Mouse (Mus musculus) MEL (cell line): ENCODE data around the gene Rhoa. TPM values are rescaled to one million over a fixed set of nuclear protein-coding genes. Genes with fewer than 3 reads are reported as not detected.
A peak's percentile ranks its signal among the peaks of the same experiment; 100 is the strongest.
"Not testable (repeated sequence)": the region's sequence is repeated elsewhere in the genome, so short reads cannot be mapped to it uniquely, and the experiment has no call there.

ENCODE experiments used
- DNase-seq: peaks from one replicate; pipeline ENCODE4 v3.0.0; 2011; ENCODE audit warnings: low read depth, low spot score
- H3K27ac ChIP-seq: 2 replicates; pipeline ENCODE4 v1.5.1; 2012; ENCODE audit warnings: low read depth, mild to moderate bottlenecking, control low read depth, low read length, moderate library complexity; ENCODE audit not compliant: control insufficient read depth
- H3K27me3 ChIP-seq, 2 experiments: fragments of 150-350 bp in 1 of 2; sonication (generic) in 1 of 2; 2 replicates each; pipeline ENCODE4 v1.6.1; 2012; ENCODE audit warnings: low read length in 2 of 2, mild to moderate bottlenecking in 2 of 2, improper control_type of control experiment in 1 of 2, moderate library complexity in 1 of 2; ENCODE audit not compliant: insufficient read depth in 2 of 2, control insufficient read depth in 1 of 2
- H3K36me3 ChIP-seq, 2 experiments: 2 replicates each; pipeline ENCODE4 v1.6.1; 2012 to 2014; ENCODE audit warnings: low read length in 2 of 2, improper control_type of control experiment in 1 of 2, inconsistent platforms in 1 of 2, mild to moderate bottlenecking in 1 of 2; ENCODE audit not compliant: insufficient read depth in 2 of 2, control insufficient read depth in 1 of 2
- H3K4me1 ChIP-seq, 2 experiments: fragments of 150-350 bp in 1 of 2; sonication (generic) in 1 of 2; 2 replicates each; pipeline ENCODE4 v1.6.1; 2012; ENCODE audit warnings: low read length in 2 of 2, improper control_type of control experiment in 1 of 2, mild to moderate bottlenecking in 1 of 2; ENCODE audit not compliant: insufficient read depth in 2 of 2, control insufficient read depth in 1 of 2
- H3K4me3 ChIP-seq, 2 experiments: fragments of 150-350 bp in 1 of 2; sonication (generic) in 1 of 2; 2 replicates each; pipeline ENCODE4 v1.5.1; 2012; ENCODE audit warnings: low read depth in 2 of 2, low read length in 2 of 2, mild to moderate bottlenecking in 2 of 2, moderate library complexity in 2 of 2, control low read depth in 1 of 2, improper control_type of control experiment in 1 of 2; ENCODE audit not compliant: control insufficient read depth in 1 of 2, insufficient read depth in 1 of 2
- H3K79me2 ChIP-seq: 2 replicates; pipeline ENCODE4 v1.6.1; 2012; ENCODE audit warnings: mild to moderate bottlenecking, low read length, moderate library complexity; ENCODE audit not compliant: control insufficient read depth, poor library complexity, insufficient read depth
- H3K9ac ChIP-seq: 2 replicates; pipeline ENCODE4 v1.6.1; 2012; ENCODE audit warnings: low read depth, mild to moderate bottlenecking, control low read depth, low read length, moderate library complexity; ENCODE audit not compliant: control insufficient read depth, poor library complexity, severe bottlenecking
- H3K9me3 ChIP-seq: fragments of 150-350 bp; sonication (generic); replicated peaks from 2 replicates; pipeline ENCODE4 v1.6.1; 2012; ENCODE audit warnings: mild to moderate bottlenecking, low read length, improper control_type of control experiment, moderate library complexity; ENCODE audit not compliant: insufficient read depth
- BHLHE40 ChIP-seq: IDR thresholded peaks from 2 replicates; pipeline ENCODE4 v1.6.1; 2012; ENCODE audit warnings: low read depth, mild to moderate bottlenecking, inconsistent platforms, low read length, improper control_type of control experiment, borderline replicate concordance
- CHD2 ChIP-seq: IDR thresholded peaks from 2 replicates; pipeline ENCODE4 v1.6.1; 2011; ENCODE audit warnings: low read length, improper control_type of control experiment
- CTCF ChIP-seq, 3 experiments: IDR thresholded peaks in 2 of 3; conservative IDR thresholded peaks in 1 of 3; 2 replicates each; pipeline ENCODE4 v1.5.1; 2011 to 2012; ENCODE audit warnings: low read length in 3 of 3, low read depth in 2 of 3, mild to moderate bottlenecking in 2 of 3, improper control_type of control experiment in 1 of 3, inconsistent platforms in 1 of 3, mixed read lengths in 1 of 3, moderate library complexity in 1 of 3; ENCODE audit not compliant: control insufficient read depth in 1 of 3, insufficient read depth in 1 of 3, poor library complexity in 1 of 3, severe bottlenecking in 1 of 3
- E2F4 ChIP-seq: IDR thresholded peaks from 2 replicates; pipeline ENCODE4 v1.6.1; 2011; ENCODE audit warnings: low read depth, low read length, improper control_type of control experiment, borderline replicate concordance
- EP300 ChIP-seq, 2 experiments: IDR thresholded peaks; 2 replicates each; pipeline ENCODE4 v1.6.1; 2011; ENCODE audit warnings: improper control_type of control experiment in 2 of 2, low read length in 2 of 2, low read depth in 1 of 2, mild to moderate bottlenecking in 1 of 2
- ETS1 ChIP-seq: IDR thresholded peaks from 2 replicates; pipeline ENCODE4 v1.6.1; 2012; ENCODE audit warnings: low read depth, mild to moderate bottlenecking, inconsistent platforms, low read length, improper control_type of control experiment, moderate library complexity
- GATA1 ChIP-seq: IDR thresholded peaks from 2 replicates; pipeline ENCODE4 v1.6.1; 2011; ENCODE audit warnings: low read depth, low read length, improper control_type of control experiment
- HCFC1 ChIP-seq: IDR thresholded peaks from 2 replicates; pipeline ENCODE4 v1.6.1; 2012; ENCODE audit warnings: low read depth, mild to moderate bottlenecking, inconsistent platforms, low read length, improper control_type of control experiment, moderate library complexity
- MEF2A ChIP-seq: IDR thresholded peaks from 2 replicates; pipeline ENCODE4 v1.6.1; 2014; ENCODE audit warnings: low read depth, mild to moderate bottlenecking, inconsistent platforms, low read length, improper control_type of control experiment; ENCODE audit not compliant: poor library complexity, insufficient replicate concordance, severe bottlenecking; ENCODE audit errors: extremely low read depth
- NRF1 ChIP-seq: IDR thresholded peaks from 2 replicates; pipeline ENCODE4 v1.6.1; 2014; ENCODE audit warnings: low read depth, mild to moderate bottlenecking, inconsistent platforms, low read length, improper control_type of control experiment, moderate library complexity; ENCODE audit not compliant: poor library complexity, insufficient read depth, severe bottlenecking
- POLR2A ChIP-seq, 2 experiments: IDR thresholded peaks; 2 replicates each; pipeline ENCODE4 v1.6.1; 2011 to 2012; ENCODE audit warnings: low read length in 2 of 2, mild to moderate bottlenecking in 2 of 2, control low read depth in 1 of 2, improper control_type of control experiment in 1 of 2, low read depth in 1 of 2, moderate library complexity in 1 of 2; ENCODE audit not compliant: control insufficient read depth in 1 of 2, insufficient read depth in 1 of 2, poor library complexity in 1 of 2
- POLR2AphosphoS2 ChIP-seq: IDR thresholded peaks from 2 replicates; pipeline ENCODE4 v1.6.1; 2011; ENCODE audit warnings: low read length, improper control_type of control experiment
- RCOR1 ChIP-seq: IDR thresholded peaks from 2 replicates; pipeline ENCODE4 v1.6.1; 2012; ENCODE audit warnings: low read depth, mild to moderate bottlenecking, inconsistent platforms, low read length, improper control_type of control experiment
- SMC3 ChIP-seq: IDR thresholded peaks from 2 replicates; pipeline ENCODE4 v1.6.1; 2011; ENCODE audit warnings: low read depth, low read length, improper control_type of control experiment
- TAL1 ChIP-seq: IDR thresholded peaks from 2 replicates; pipeline ENCODE4 v1.6.1; 2012; ENCODE audit warnings: mild to moderate bottlenecking, inconsistent platforms, low read length, moderate library complexity, mixed read lengths
- TCF12 ChIP-seq: IDR thresholded peaks from 2 replicates; pipeline ENCODE4 v1.6.1; 2014; ENCODE audit warnings: low read depth, mild to moderate bottlenecking, inconsistent platforms, low read length, improper control_type of control experiment, moderate library complexity
- USF2 ChIP-seq, 2 experiments: IDR thresholded peaks; 2 replicates each; pipeline ENCODE4 v1.6.1; 2011 to 2012; ENCODE audit warnings: improper control_type of control experiment in 2 of 2, low read length in 2 of 2, borderline replicate concordance in 1 of 2, inconsistent platforms in 1 of 2, low read depth in 1 of 2, mild to moderate bottlenecking in 1 of 2; ENCODE audit not compliant: insufficient read depth in 1 of 2
- ZC3H11A ChIP-seq: IDR thresholded peaks from 2 replicates; pipeline ENCODE4 v1.6.1; 2012; ENCODE audit warnings: low read depth, mild to moderate bottlenecking, inconsistent platforms, low read length, improper control_type of control experiment
- ZKSCAN1 ChIP-seq: IDR thresholded peaks from 2 replicates; pipeline ENCODE4 v1.6.1; 2012; ENCODE audit warnings: low read depth, mild to moderate bottlenecking, inconsistent platforms, low read length, improper control_type of control experiment, moderate library complexity
- ZMIZ1 ChIP-seq: IDR thresholded peaks from 2 replicates; pipeline ENCODE4 v1.6.1; 2012; ENCODE audit warnings: low read depth, mild to moderate bottlenecking, inconsistent platforms, low read length, improper control_type of control experiment, moderate library complexity
- polyA plus RNA-seq, 2 experiments: library from polyadenylated mRNA; stranded (reverse) in 1 of 2; unstranded in 1 of 2; fragments of >175 nt in 1 of 2; fragments of >200 nt in 1 of 2; gene quantifications; 2 replicates each; pipeline versions ENCODE4 v1.2.1 to v1.2.4; 2012; ENCODE audit warnings: low replicate concordance in 2 of 2, low read depth in 1 of 2; ENCODE audit not compliant: insufficient read length in 2 of 2, insufficient read depth in 1 of 2, missing spikeins in 1 of 2
- total RNA-seq: library from RNA; depleted of rRNA; stranded (reverse); fragments of 300-350 nt; gene quantifications from 2 replicates; pipeline ENCODE4 v1.2.3, GENCODE M21; 2012

The Rhoa gene
- total and polyA plus RNA-seq, 3 experiments = 80.9 to 241 TPM; not detected in 1

- Histone ChIP-seq H3K27me3 (no peaks in the 10 kb centered on the region), H3K4me1 (no peaks in the 10 kb centered on the region; a peak in 1 of 4 replicates), H3K27ac (no peak overlapping the region), H3K9me3 (no peaks in the 10 kb centered on the region), H3K79me2 (peaks cover 64% of the 10 kb centered on the region), H3K36me3 (peaks cover 12 to 22% of the 10 kb centered on the region in 2 experiments), H3K4me3 (no peak overlapping the region), H3K9ac (no peak overlapping the region)
- DNase-seq = peak; percentile 29
- TF ChIP-seq ETS1 (peak; percentile 46), TCF12 (peak; percentile 18; the same call in 1 of the 2 replicates), BHLHE40 (no peak), POLR2AphosphoS2 (no peak), EP300 (IDR thresholded peaks at IDR 0.05; ENCODE audit: low read depth in 1 of 2, low read length in 2 of 2) (peak; percentile 37 to 57), GATA1 (peak; percentile 68; the same call in 1 of the 2 replicates), TAL1 (0 out of 2 replicates have a peak, but pooled peaks have one; percentile 16), RCOR1 (peak; percentile 57; the same call in 1 of the 2 replicates)
Measured at GRCm38 (mm10) chr9:108318462-108318861, 12.5 kb downstream of the Rhoa start.

- not testable (repeated sequence) for H3K27ac ChIP-seq, H3K27me3 ChIP-seq, H3K9ac ChIP-seq, DNase-seq, H3K9me3 ChIP-seq, H3K4me3 ChIP-seq, H3K4me1 ChIP-seq
- TF ChIP-seq CTCF (IDR thresholded peaks at IDR 0.05 in 2 of 3, conservative IDR thresholded peaks at IDR 0.05 in 1 of 3; ENCODE audit: control insufficient read depth in 1 of 3, insufficient read depth in 1 of 3, low read depth in 2 of 3, low read length in 3 of 3, poor library complexity in 1 of 3, severe bottlenecking in 1 of 3) = peak in 1 of 3 experiments; percentile 17; a peak in 1 of 6 replicates
- peaks cover 16 to 30% of the 10 kb centered on the region in 2 experiments for H3K36me3 ChIP-seq
- peaks cover 59% of the 10 kb centered on the region for H3K79me2 ChIP-seq
Measured at GRCm38 (mm10) chr9:108322054-108322453, 16.1 kb downstream of the Rhoa start.

GRCm38 (mm10) chr9:108324784-108325183 lies 18.9 kb downstream of the Rhoa start:
- TF ChIP-seq NRF1 (no peak), SMC3 (no peak), MEF2A (no peak), USF2 (IDR thresholded peaks at IDR 0.05; ENCODE audit: borderline replicate concordance in 1 of 2, insufficient read depth in 1 of 2, low read depth in 1 of 2, low read length in 2 of 2) (no peak), TCF12 (no peak), EP300 (IDR thresholded peaks at IDR 0.05; ENCODE audit: low read depth in 1 of 2, low read length in 2 of 2) (no peak), POLR2A (IDR thresholded peaks at IDR 0.05; ENCODE audit: control insufficient read depth in 1 of 2, insufficient read depth in 1 of 2, low read depth in 1 of 2, low read length in 2 of 2, poor library complexity in 1 of 2) (no peak), HCFC1 (no peak), ZC3H11A (no peak), GATA1 (no peak), CHD2 (no peak), ZMIZ1 (no peak), E2F4 (no peak), ZKSCAN1 (no peak)

More at GRCm38 (mm10) chr9:108324784-108325183, 18.9 kb downstream of the Rhoa start:
- Histone ChIP-seq H3K4me3 (no peak overlapping the region), H3K79me2 (peaks cover 46% of the 10 kb centered on the region), H3K27ac (no peak overlapping the region), H3K36me3 (peaks cover 5 to 36% of the 10 kb centered on the region in 2 experiments), H3K9ac (no peak overlapping the region), H3K4me1 (no peaks in the 10 kb centered on the region; a peak in 1 of 4 replicates), H3K9me3 (no peaks in the 10 kb centered on the region), H3K27me3 (no peaks in the 10 kb centered on the region)
- no peak for DNase-seq
